Mouse (Mus musculus): ENCODE data around the gene Gm28308.

The Gm28308 gene

GRCm38 (mm10) chr6:52213119-52213986, at the start of gene Gm28308, which contains the start of gene Hoxa3:
Gene Gm28308, minus strand, starts transcription at chr6:52213339.
Gene Hoxa3, minus strand, starts transcription at chr6:52213336.
- DNase-seq (ENCODE audit: low spot score): no peak

GRCm38 (mm10) chr6:52262463-52263320, 49.6 kb upstream of the Gm28308 start:
- DNase-seq (ENCODE audit: low spot score): no peak

GRCm38 (mm10) chr6:52261751-52262462, 48.8 kb upstream of the Gm28308 start:
- DNase-seq (ENCODE audit: low spot score): no peak

- DNase-seq (ENCODE audit: low spot score): no peak
Observed at GRCm38 (mm10) chr6:52260654-52261575, 47.8 kb upstream of the Gm28308 start, which contains the start of gene Hoxa13. Gene Hoxa13, minus strand, starts transcription at chr6:52260880.

- no peak for DNase-seq (ENCODE audit: low spot score)
Observed at GRCm38 (mm10) chr6:52259811-52260261, 46.7 kb upstream of the Gm28308 start.

GRCm38 (mm10) chr6:52259081-52259790, 46.1 kb upstream of the Gm28308 start:
- no peak for DNase-seq (ENCODE audit: low spot score)

GRCm38 (mm10) chr6:52256956-52257355, 43.8 kb upstream of the Gm28308 start:
- peak; percentile 37 for DNase-seq (ENCODE audit: low spot score)

GRCm38 (mm10) chr6:52253511-52254500, 40.7 kb upstream of the Gm28308 start:
- no peak for DNase-seq (ENCODE audit: low spot score)

GRCm38 (mm10) chr6:52252775-52253376, 39.7 kb upstream of the Gm28308 start:
- DNase-seq (ENCODE audit: low spot score): no peak

- DNase-seq (ENCODE audit: low spot score): no peak
Observed at GRCm38 (mm10) chr6:52252016-52252774, 39.1 kb upstream of the Gm28308 start.

GRCm38 (mm10) chr6:52251177-52251879, 38.2 kb upstream of the Gm28308 start:
- DNase-seq (ENCODE audit: low spot score): no peak

GRCm38 (mm10) chr6:52249826-52250225, 36.7 kb upstream of the Gm28308 start:
- no peak for DNase-seq (ENCODE audit: low spot score)

- no peak for DNase-seq (ENCODE audit: low spot score)
Observed at GRCm38 (mm10) chr6:52249415-52249738, 36.2 kb upstream of the Gm28308 start.

- DNase-seq (ENCODE audit: low spot score): no peak
Observed at GRCm38 (mm10) chr6:52248638-52249414, 35.7 kb upstream of the Gm28308 start.

- no peak for DNase-seq (ENCODE audit: low spot score)
Observed at GRCm38 (mm10) chr6:52247766-52248637, 34.9 kb upstream of the Gm28308 start.

Measured in left cerebral cortex, adult 11 months (tissue).